Mouse (Mus musculus) layer of hippocampus, postnatal 25 days (tissue): ENCODE measurements at regions not wholly inside any gene's neighbourhood (a gene's known extent, or its start where the extent isn't known, plus 50 kb on each side); places are given as distances from the start of the nearest gene placed in this dataset.

Source experiments
- DNase-seq, 2 experiments: peaks; one replicate each; pipeline ENCODE4 v3.0.0; 2022; ENCODE audit warnings: mixed read lengths in 2 of 2, low spot score in 1 of 2; ENCODE audit errors: extremely low spot score in 1 of 2

DNA sequence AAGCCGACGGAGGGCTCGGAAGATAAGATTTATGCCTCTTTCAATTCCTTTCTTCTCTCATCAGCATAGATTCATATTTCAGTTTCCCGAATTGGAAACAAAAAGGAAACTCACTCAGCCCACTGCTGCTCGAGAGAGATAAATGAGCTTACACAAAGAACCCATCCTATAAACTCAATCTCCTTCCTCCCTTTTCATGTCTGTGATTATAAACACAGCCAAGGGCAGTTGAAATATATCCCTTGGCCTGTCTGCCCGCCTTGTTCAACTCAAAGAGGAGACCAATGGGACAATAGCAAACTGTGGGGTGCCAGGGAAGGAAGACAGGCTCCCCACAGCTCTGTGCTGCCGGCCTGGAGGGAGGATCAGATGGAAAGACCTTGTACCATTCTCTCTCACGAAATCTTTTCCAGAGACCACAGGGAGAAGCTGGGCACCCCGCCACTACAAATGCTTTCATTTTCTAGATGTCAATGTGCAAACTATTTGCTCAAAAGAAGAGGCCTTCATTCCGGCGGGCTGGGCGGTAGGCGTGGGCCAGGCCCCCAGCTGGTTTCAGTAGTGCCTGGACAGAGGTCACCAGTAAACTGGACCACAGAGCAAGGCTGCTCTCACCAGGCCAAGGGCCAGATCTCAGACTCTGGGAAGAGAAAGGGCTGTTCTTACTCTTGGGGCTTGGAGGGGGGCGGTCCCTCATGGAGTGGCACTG lies 69.7 kb upstream of the Syt13 start:
- DNase-seq, result peak in 1 of 2 experiments; percentile 30

DNA sequence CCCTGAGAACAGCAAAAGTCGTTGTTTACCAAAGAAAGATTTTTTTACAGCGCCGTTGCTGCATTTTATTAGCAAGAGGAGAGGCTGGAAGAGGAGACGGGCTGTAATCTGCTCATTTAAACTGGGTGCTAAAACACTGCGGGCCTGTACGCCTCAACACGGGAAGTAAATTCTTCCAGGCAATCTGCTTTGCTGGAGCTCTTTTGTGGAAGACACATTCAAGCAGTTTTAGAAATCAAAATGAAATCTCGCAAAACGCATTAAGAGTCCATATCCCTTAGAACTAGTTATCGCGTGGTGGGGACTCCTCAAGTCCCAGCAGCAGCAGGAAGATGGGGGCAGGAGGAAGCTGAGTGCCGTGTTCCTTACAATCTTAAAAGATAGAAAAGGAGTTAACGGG lies 65.9 kb upstream of the Syt13 start:
- no peak for DNase-seq

DNA sequence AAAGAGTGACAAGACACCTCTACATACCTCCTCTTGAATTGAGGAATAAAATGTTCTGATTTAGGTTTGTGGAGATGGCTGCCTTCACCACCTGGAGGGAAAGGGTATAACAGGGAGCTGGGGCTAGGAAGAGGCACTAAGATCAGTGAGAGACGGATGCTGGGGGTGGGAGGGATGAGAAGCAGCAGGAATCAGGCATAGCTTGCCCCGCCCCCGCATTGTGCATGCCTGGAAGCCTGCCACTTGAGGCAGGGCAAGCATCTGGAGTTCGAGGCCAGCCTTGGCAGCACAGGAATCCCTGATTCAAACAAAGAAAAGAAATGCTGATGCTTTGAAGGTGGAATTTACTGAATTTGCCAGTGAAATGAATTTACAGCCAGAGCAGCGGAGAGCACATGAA lies 63.6 kb upstream of the Syt13 start:
- DNase-seq, result no peak

DNA sequence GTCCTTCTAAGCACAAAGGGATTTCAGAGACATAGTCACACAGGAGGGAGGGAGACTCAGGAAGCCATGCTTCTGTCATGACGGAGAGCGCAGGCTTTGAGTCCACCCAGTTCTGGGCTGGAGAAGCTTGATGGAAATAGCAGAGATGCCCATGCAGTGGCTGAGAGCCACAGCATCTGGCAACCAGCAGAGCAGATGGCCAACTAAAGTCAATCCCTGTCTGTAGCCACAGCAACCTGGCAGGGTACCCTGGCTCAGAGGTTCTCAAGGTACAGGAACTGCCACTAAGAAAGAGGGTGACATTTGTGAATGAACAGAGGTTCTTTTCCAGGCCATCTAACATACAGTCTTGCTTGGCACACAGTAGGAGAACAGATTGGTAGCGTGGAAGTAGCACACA lies 61.7 kb upstream of the Syt13 start:
- DNase-seq, result no peak

DNA sequence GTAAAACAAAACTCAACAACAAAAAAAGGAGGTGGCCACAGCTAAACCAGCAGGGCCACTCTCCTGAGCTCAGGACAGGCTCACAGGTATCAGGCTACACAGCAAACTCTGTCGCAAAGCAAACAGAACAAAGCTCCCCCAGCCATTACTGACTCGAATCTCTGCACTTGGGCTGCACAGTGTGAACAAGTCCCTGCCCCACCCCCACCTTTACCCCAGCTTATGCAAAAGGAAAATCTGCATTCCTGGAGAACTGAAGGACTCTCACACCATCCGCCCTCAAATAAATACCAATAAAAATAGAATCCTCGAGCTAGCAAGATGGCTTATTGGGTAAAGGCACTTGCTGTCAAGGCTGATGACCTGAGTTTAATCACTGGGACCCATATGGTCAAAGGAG lies 60.6 kb upstream of the Syt13 start:
- no peak for DNase-seq

DNA sequence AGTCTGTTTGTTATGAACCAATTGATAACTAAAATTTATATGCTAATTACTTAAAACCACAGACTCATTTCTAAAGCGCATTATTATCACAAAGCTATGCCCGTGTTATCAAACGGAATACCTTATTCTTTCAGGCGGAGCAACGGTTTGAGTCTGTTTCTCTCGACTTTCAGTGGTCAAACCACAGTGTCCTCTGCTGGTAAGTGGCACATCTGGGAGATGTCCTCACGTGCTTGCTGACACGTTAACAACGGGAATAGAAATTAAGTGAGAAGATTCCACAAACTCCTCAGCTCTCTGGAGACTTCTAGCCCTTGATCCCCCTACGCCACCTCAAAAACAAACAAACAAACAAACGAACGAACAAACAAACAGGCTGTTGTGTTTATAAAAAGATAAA lies 58.9 kb upstream of the Syt13 start:
- no peak for DNase-seq

DNA sequence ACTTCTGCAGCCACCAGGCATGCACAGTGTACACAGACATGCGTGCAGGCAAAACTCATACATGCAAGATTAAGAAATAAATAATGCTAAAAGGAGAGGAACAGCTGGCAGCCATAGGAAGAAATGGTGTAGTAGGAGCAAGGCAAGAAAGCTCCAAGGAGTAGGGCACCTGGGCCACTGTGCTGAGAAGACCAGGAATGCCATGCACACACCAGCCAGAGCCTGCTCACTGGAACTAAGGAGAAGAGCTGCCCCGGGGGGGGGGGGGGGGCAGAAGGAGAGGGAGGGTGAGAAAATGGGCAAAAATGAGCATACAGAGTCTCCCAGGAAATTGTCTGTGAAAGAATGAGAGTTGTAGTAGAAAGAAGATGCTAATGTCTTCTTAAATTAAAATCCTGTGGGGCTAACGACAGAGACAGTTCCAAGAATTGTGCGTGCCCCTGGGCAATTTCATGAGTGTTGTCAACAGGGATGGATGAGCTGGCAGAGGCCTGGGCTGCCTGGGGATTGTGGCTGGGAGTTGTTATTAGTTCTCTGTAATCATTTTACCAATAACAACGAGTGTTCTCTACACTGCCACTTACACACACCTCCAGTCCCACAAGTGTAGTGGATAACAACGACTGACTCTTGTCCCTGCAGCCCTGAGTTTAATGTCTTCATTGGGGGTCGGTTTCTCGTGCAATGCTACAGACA lies 54.2 kb upstream of the Syt13 start:
- DNase-seq, result no peak
